Mouse (Mus musculus): ENCODE measurements around the gene Tmem26.

DNA sequence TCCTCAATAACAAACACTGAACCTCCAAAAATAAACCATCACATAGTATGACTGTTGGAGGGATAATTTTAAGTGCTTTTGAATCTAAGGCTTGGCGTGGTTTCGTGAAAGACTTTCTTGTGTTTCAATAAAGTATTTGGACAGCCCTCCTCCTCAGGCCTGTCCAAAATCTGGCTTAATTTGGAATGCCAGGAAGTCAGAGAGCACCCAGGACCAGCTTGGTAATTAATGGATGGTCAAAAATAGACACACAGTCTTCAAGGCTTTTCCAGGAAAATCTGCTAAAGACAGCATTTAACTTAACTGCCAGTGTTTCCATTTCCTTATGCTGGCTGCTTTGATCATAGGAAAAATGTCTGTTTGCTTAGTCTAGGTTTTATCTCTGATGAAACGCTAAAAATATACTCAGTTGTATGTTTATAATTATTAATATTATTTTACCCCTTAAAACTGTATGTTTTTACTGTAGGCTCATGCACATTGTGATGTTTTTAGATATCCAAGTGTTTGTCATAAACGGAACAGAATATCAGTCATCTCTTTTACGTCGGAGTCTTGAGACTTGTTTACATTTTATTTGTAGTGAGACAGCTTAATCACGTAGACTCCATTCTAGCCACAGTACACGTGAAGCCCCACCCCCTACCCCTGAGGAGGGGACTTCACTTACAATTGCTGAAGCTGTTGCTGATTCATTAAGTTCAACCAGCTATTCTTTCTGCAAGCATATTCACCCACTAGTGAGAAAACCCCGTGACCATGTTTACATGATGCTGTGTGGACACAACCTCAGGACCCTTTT is 57.8 kb downstream of the Tmem26 start:
- TF ChIP-seq CTCF (IDR thresholded peaks at IDR 0.05; ENCODE audit: borderline replicate concordance, extremely low read depth, insufficient read depth, insufficient read length) (no peak), POLR2A (IDR thresholded peaks at IDR 0.05; ENCODE audit: borderline replicate concordance, extremely low read depth, insufficient read depth, insufficient read length, poor library complexity, severe bottlenecking) (no peak)

Measured in brain, embryonic 14.5 days (tissue).